Mouse (Mus musculus) induced T-regulatory cell, adult 2 months (primary cell): ENCODE measurements around the gene AI837181.

Source experiments
- DNase-seq: peaks from one replicate; pipeline ENCODE4 v3.0.0-alpha.2; 2012; ENCODE audit warnings: low read depth

Gene AI837181

DNA sequence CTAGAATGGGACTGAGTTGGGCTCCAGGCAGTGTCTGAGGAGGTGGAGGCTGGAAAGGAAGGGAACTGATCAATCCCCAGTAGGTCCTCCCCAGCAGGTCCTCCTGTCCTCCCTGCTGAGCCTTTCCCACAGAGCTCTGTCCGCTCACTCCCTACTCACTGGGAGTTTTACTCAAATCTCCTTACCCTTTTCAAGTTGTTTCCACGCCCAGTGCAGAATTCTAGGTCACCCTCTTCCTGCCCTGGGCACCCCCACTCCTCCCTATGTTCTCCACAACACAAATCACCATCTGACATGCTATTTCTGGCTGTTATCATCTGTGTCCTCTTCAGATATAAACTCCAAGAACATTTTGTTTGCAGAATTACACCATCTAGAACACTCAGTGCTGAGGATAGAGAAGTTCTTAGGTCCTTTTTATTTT is 10.4 kb upstream of the AI837181 start:
- no peak for DNase-seq

DNA sequence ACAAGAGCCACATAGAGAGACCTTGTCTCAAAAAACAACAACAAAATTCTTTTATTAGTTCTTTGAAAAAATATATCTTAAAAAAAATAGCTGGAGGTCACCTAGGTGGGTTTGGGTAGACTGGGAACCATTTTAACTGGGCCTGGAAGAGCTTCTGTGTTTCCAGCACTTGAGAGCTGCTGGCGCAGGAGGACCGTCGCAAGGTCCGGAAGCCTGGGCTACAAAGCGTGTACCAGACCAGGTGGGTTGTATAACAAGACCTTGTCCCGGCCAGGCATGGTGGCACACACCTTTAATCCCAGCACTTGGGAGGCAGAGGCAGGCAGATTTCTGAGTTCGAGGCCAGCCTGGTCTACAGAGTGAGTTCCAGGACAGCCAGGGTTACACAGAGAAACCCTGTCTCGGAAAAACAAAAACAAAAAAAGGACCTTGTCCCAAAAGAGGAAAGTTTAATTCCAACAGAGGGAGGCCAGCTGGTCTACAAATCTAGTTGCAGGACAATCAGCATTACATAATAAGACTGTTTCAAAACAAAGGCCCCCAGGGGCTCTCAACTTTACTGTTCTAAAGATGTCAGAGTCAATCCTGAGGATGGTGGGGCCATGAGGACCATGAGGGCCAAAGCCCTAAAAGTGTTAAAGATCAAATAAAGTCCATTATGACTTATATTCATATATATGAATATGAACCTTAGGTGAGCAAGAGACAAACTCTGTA is 6.0 kb upstream of the AI837181 start:
- DNase-seq: no peak

- no peak for DNase-seq
Measured at GRCm38 (mm10) chr19:5419630-5420029, 5.3 kb upstream of the AI837181 start.

- DNase-seq: no peak
Measured at GRCm38 (mm10) chr19:5420579-5420978, 4.4 kb upstream of the AI837181 start.

DNA sequence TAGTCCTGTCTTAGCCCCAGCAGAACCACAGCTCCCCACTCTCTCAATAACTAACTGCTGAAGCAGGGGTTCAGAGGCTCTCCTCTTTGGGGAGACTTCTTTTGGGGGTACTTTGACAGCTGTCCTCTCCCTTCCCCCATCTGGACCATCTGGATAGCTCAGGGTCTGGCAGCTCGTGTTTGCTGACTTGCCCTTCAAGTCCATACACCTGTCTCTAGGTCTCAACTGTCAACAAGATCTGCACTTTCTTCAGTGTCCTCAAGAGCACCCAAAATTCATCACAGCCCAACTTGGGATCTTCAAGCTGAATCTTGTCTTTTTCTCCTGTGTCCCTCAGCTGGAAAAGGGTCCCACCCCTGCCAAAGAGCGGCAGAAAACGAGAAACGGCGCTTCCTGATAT is 3.2 kb upstream of the AI837181 start:
- no peak for DNase-seq

DNA sequence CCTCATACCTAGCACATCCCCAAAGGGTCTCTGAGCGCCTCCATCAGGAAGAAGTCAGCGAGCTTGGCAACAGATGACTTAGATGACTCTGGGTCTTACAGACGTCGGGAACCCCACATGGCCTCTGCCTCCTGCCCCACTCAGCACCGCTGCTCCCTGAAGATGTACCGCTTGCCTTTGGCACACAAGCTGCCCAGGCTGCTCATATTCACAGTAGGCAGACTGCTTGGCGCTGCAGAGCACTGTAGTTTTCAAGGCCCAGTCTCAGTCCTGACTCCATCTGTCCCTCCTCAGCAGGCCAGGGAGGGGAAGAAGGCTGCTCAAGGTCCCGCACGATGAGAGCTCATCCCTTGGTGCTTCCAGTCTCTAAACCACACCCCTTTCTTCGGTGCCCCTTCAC is 2.7 kb upstream of the AI837181 start:
- DNase-seq: no peak

DNA sequence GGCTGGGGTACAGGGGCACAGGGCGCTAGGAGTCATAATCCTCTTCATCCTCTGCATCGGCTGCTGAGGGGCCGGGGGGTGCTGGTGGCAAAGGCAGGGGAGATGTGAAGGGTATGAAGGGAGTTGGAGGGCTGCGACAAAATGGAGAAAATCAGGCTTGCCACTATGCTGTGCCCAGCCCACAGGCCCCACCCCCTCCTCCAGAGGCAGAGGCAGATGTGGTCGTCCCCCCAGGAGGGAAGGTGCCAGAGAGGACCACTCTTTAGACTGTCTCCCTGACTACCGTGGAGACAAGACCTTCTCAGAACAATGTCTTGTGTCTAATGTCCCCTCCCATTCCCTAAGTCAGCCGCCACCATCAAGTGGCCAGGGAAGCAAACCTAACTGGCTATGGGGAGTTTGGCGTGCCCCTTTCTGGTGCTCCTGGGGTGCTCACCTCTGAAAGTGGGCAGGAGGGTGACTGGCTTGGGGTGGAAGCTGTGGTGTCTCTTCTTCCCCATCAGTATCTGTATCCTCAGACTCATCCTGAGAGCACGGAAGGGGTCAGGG is 2.0 kb upstream of the AI837181 start:
- DNase-seq: no peak

- DNase-seq: no peak
Measured at GRCm38 (mm10) chr19:5423561-5423960, 1.4 kb upstream of the AI837181 start.

- peak; percentile 82 for DNase-seq
Measured at GRCm38 (mm10) chr19:5424092-5424781, 707 bp upstream of the AI837181 start.

GRCm38 (mm10) chr19:5425906-5426565 is 1.1 kb downstream of the AI837181 start:
- DNase-seq: no peak

DNA sequence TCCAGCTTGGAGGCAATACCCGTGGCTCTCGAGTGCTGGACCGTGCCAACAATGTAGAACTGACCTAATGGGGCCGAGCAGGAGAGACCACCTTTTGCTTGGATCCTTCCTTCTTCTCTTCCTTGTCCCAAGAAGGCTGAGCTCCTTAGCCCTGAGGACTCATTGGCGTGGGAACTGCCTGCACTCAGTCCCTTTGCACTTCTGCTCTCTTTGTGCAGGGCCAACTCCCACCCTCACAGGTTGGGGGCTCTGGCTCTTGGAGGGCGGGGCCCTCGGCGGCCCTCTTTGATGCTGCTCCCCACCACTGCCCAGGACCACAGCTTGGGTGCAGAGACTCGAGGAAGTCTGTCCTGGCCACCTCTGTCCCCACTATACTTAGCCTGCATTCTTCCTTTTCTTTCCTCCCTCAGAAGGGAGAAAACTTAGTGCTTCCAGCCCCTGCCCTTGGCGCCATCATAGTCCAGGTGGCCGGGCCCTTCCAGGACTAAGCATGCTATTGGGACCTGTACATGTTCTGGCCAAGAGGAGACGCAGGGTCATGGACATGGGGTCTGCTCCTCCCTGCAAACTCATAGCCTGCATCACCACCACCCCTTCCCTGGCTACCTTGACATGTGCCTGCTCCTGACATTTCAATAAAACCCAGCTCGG is 1.8 kb downstream of the AI837181 start:
- no peak for DNase-seq

DNA sequence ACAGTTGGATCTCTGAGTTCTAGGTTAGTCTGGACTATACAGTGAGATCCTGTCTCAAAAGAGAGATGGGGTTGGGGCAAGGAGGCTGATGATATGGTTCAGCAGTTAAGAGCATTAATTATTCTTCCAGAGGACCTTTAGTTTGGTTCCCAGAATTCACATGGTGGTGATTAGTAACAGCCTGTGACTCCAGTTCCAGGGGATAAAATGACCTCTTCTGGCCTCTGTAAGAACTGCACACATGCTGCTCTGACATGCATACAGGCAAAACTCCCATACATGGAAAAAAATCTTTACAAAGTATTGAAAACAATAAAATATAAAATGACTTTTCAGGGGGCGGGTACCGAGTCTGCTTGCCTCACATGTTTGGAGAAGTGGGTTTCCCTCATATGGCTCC is 3.1 kb downstream of the AI837181 start:
- peak; percentile 70 for DNase-seq

DNA sequence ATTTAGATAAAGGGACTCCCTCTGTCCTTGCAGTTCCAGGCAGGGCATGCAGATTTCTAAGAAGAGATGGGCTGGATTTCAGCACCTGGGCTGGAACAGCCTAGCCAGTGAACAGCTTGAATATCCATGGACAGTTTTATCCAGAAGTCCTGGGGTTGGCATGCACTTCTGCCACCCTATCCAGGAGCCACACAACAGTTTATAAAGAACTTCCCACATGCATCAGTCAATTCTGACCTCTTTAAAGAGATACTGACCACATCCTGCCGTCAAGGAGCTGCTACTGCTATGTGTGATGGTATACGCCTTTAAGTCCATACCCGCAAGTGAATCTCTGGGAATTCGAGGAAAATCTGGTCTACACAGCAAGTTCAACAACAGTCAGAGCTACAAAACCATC is 4.3 kb downstream of the AI837181 start:
- DNase-seq: no peak

DNA sequence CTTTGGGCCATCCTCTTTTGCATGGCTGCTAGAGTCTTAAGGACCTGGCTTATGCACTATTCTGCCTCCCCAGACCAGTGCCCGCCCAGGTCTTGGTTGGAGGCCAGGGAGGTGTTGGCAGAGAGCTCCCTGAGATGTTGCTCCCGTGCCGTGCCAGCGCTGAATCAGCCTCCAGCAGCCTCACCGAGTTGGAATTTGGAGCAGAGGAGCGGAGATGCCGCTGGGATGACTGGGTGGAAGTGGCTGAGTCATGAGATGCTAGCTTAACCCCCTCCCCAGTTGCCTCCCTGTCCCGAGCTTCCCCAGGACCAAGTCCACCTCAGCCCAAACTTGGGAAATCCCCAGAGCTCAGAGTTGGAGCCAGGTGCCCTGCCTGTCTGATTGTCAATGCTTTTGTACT is 4.9 kb downstream of the AI837181 start:
- DNase-seq: no peak

DNA sequence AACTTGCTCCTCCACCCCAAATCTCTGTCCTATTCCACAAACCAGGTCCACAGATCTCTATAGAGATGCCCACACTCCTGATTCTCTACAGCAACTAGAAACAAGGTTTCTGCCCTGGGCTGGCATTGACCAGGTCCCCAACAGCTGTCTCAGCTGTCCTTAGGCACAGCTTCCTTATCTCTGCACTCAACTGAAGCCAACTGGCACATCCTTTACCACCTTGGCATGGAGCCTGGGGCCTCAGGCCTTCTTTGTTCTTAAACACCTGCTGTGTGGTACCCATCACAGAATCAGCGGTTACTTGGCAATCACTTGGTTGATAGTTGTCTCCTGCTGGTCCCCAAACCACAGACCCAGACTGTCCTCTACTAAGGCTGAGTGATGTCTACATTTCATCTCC is 5.5 kb downstream of the AI837181 start:
- DNase-seq: no peak

DNA sequence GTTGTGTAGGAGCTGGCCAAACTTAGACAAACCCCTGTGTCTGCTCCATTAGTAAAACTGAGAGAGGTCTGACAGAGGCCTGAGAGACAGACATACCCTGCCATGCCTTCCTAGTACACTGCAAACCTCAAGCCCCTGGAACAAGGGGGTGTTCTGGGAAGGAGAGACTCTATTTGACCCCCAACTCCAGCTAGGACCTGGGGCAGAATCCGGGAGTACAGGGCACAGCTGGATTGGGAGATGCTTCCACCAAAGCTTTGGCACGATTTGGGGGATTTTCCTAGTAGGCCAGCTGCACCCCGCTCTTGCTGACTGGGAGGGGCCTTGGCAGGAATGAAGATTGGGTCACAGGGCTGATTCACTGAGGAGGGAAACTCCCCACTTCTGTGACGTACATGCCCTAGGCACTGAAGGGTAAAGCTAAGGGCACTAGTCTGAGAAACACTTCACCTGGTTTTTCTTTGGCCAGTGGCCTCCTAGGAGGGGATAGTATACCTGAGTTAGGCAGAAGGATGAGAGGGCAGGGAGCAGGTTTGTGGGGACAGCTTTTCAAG is 7.0 kb downstream of the AI837181 start:
- peak; percentile 77 for DNase-seq

DNA sequence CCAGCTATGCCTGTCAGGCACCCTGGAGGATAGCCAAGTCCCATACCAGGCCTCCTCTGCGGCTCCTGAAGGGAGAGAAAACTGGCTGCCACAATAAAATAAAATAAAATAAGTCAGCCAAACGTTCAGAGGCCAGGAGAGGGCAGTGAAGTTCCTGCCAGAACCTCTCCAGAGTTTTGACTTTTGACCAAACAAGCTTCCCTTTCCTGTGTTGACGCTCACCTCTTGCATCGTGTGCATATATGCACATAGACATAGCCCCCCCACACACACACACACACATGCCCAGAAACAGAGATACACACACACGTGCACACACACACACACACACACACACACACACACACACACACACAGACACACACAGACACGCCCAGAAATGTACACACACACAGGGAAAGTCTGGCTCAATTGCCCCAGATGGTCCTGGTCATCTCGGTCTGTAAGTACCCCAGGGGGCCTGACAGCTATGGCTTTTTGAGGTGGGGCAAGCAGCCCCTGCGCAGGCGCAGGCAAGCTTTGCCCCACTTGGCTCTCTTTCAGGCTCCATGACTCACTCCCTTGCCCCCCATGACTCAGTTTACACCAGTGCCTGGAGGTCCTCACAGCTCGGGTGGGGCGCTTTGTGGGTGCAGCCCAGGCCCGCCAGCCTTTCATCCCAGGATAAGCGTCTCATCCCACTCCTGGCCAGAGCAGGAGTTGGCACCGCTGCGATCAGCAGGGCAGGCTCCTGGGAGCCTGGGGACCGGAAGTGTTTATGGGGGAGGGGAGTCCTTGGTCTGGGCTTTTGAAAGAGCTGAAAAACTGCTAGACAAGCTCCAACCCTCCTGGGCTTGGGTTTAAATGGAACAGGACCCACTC is 8.3 kb downstream of the AI837181 start:
- peak; percentile 80 for DNase-seq

- no peak for DNase-seq
Measured at GRCm38 (mm10) chr19:5433951-5434350, 9.0 kb downstream of the AI837181 start.

- DNase-seq: no peak
Measured at GRCm38 (mm10) chr19:5444371-5444908, 19.5 kb downstream of the AI837181 start.

GRCm38 (mm10) chr19:5444954-5445353 is 20.0 kb downstream of the AI837181 start:
- DNase-seq: no peak

GRCm38 (mm10) chr19:5445747-5446146 is 20.8 kb downstream of the AI837181 start:
- DNase-seq: no peak
